Mouse (Mus musculus) thymus, postnatal 14 days (tissue): ENCODE results near the gene Actn1.
A peak's percentile ranks its signal among the peaks of the same experiment; 100 is the strongest.

Experiments used
- DNase-seq: peaks from one replicate; pipeline ENCODE4 v3.0.0; 2021

The Actn1 gene

GRCm38 (mm10) chr12:80133011-80133545, 127.1 kb downstream of the Actn1 start:
- DNase-seq, result no peak

- DNase-seq, result peak; percentile 80
Measured at GRCm38 (mm10) chr12:80132250-80133003, 127.7 kb downstream of the Actn1 start.

- DNase-seq, result no peak
Measured at GRCm38 (mm10) chr12:80131359-80132249, 128.6 kb downstream of the Actn1 start.

DNA sequence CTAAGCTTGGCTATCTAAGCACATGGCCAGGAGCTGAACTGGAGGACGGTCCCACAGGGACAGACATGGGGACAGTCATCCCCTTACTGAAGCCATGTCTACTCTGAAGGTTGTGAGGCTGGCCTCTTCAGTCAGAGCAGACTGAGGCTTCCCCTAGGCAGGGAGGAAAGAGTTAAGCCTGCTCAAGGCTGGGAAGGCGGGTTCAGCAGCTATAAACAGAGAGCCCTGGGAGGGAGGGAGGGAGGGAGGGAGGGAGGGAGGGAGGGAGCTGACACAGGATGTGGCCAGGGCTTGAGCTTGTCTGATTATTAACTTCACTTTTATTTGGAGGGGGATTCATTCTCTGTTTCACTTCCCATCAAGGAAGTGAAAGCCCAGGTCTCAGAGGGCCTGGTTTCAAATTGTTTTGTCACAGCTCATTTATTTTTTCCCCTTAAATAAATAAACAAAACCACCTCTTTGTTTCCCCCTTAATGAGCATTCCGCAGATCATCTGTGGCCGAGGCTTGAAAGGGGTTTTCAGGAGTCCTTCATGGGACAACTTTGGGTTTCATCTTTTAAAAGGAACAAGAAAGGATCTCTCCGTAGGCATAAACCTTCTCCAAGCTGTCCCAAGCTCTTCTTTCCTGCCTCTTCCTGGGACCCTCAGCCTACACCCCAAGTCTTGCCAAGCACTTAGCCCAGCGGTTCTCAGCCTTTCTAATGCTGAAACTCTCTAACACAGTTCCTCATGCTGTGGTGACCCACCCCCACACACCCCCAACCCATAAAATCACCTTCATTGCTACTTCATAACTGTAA, 129.4 kb downstream of the Actn1 start:
- peak; percentile 55 for DNase-seq

- DNase-seq, result peak; percentile 71
Measured at GRCm38 (mm10) chr12:80129531-80129930, 130.6 kb downstream of the Actn1 start.

GRCm38 (mm10) chr12:80127191-80127762, 132.9 kb downstream of the Actn1 start:
- DNase-seq, result no peak

- no peak for DNase-seq
Measured at GRCm38 (mm10) chr12:80125316-80125715, 134.9 kb downstream of the Actn1 start.

- DNase-seq, result no peak
Measured at GRCm38 (mm10) chr12:80124756-80125155, 135.4 kb downstream of the Actn1 start.

GRCm38 (mm10) chr12:80124211-80124610, 136.0 kb downstream of the Actn1 start:
- DNase-seq, result no peak

GRCm38 (mm10) chr12:80123227-80123803, 136.9 kb downstream of the Actn1 start:
- DNase-seq, result no peak

GRCm38 (mm10) chr12:80121438-80121837, 138.7 kb downstream of the Actn1 start:
- DNase-seq, result no peak

DNA sequence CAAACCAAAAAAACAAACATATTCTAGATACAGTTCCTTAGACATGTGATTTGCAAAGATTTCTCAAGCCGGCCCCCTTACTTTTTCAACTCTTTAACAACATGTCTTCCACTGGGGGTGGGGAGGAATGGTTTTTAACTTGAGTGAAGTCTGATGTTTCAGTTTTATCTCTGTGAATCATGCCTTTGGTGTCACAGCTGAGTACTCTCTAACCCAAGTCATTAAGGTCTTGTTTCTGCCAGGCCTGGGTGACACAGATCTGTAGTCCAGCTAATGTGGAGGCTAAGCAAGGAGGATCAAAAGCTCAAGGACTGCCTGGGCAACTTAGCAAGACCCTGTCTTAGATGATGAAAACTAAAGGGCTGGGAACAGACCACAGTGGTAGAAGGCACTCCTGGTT, 141.6 kb downstream of the Actn1 start:
- DNase-seq, result no peak
